Mouse (Mus musculus) kidney, postnatal 36 days (tissue): ENCODE measurements around the gene Tcp11l2.

Source experiments
- DNase-seq, 2 experiments: peaks; one replicate each; pipeline ENCODE4 v3.0.0; 2021 to 2022; ENCODE audit warnings: mixed read lengths in 2 of 2

Gene Tcp11l2

DNA sequence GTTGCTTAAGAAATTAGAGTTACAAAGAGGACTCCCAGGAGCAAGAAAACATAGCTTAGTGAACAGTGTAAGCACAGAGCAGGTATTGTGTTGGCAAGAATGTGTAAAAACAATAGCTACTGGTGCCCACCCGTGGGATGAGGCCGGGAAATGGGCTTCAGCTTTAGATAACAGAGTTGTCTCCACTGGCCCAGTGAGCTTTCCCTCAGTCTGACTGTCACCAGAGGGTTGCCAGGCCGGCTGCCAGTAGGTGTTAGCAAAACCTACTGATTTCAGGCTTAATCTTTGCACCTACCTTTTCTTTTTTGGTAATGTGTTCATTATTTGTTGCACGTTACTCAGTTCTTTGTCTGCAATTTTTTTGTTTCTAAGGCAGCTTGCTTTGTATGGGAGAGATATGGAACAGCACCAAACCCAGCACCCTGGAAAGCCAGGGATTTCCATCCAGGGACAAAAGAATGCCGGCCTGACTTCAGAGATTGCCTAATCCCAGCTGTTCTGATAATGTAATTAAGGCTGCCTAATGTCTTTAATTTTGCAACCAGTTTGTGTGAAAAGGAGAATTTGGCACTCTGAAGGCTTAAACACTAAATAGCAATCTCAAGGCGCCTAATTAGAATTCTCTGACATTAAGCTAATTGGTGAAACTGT lies 81.1 kb downstream of the Tcp11l2 start:
- DNase-seq: no peak

DNA sequence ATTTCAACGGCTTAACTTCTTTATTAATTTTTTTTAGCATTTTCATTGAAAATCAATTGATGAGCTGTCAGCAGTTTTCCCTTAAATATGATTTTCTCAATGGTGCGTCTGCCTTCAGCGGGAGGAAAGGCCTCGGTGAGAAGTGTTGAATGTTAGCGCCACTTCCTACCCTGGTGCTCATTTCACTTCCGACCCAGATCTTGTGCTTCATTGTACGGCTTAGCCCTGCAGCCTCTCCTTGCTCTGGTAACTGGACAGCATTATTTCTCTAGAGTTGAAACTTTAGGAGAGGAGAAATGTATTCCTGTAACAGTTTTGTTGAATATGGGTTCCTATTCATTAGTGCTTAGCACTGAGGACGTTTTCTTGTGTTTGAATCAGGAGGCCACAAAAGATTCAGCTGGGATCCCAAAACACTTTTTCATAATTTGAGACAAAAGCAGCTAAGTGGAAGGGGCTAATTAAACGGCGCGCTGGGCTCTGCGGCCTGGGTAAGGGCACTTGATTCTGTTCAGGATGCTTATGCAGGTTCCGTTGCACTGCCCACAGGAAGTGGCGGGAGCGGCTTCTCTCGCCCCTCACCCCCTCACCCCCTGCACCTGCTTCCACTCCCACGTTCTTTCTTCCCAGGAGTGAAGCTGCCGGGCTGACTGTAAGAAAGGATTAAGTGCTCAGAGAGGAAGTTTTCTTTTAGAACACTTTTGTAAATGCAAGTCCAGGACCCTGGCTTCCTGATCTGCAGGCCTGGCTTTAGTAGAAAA lies 81.8 kb downstream of the Tcp11l2 start:
- peak in 1 of 2 experiments; percentile 13 for DNase-seq

GRCm38 (mm10) chr10:84659281-84659680 lies 82.9 kb downstream of the Tcp11l2 start:
- DNase-seq: no peak

DNA sequence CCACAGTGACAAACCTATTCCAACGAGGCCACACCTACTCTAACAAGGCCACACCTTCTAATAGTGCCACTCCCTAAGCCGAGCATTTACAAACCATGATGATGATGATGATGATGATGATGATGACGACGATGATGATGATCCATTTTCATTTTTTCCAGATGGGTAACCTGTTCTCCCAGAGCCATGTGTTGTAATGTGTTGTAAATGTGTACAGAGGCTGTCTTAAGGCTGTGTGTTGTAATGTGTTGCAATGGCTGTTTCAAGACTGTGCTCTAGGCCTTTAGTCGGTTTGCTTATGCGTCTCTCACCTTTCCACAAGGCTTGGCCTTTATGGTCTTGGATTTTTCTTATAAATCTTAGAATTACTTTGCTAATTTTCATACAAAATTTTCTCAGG lies 85.7 kb downstream of the Tcp11l2 start:
- no peak for DNase-seq
